Mouse (Mus musculus) left cerebral cortex, adult 9 months (tissue): ENCODE measurements around the gene Pdk2.
"Not testable (repeated sequence)": the region's sequence is repeated elsewhere in the genome, so short reads cannot be mapped to it uniquely, and the experiment has no call there.

ENCODE experiments used
- DNase-seq, 2 experiments: peaks; one replicate each; pipeline ENCODE4 v3.0.0; 2022; ENCODE audit warnings: low spot score in 2 of 2

The Pdk2 gene

GRCm38 (mm10) chr11:95026849-95027248 lies 14.3 kb downstream of the Pdk2 start:
- no peak for DNase-seq

- no peak for DNase-seq
These were observed 15.0 kb downstream of the Pdk2 start for GRCm38 (mm10) chr11:95026090-95026542.

GRCm38 (mm10) chr11:95025227-95026012 lies 15.7 kb downstream of the Pdk2 start:
- DNase-seq = no peak

- peak in 1 of 2 experiments; percentile 56 for DNase-seq
These were observed 16.5 kb downstream of the Pdk2 start for GRCm38 (mm10) chr11:95024439-95025184.

GRCm38 (mm10) chr11:95023481-95023880 lies 17.7 kb downstream of the Pdk2 start:
- DNase-seq = no peak

GRCm38 (mm10) chr11:95022237-95022992 lies 18.7 kb downstream of the Pdk2 start:
- no peak for DNase-seq

GRCm38 (mm10) chr11:95015484-95015883 lies 25.7 kb downstream of the Pdk2 start:
- DNase-seq = no peak

- no peak for DNase-seq
These were observed 28.7 kb downstream of the Pdk2 start for GRCm38 (mm10) chr11:95012487-95012886.

- no peak for DNase-seq
These were observed 29.1 kb downstream of the Pdk2 start for GRCm38 (mm10) chr11:95012075-95012474.

GRCm38 (mm10) chr11:95011416-95011815 lies 29.7 kb downstream of the Pdk2 start:
- no peak for DNase-seq

- DNase-seq = not testable (repeated sequence)
These were observed 30.2 kb downstream of the Pdk2 start for GRCm38 (mm10) chr11:95010841-95011403.

- no peak for DNase-seq
These were observed 30.9 kb downstream of the Pdk2 start for GRCm38 (mm10) chr11:95010141-95010739.

GRCm38 (mm10) chr11:95009629-95010014 lies 31.5 kb downstream of the Pdk2 start, which contains the start of gene Samd14:
Samd14 (plus strand) TSS chr11:95009879.
- DNase-seq = peak in 1 of 2 experiments; percentile 62

GRCm38 (mm10) chr11:95008661-95009628 lies 32.2 kb downstream of the Pdk2 start:
- no peak for DNase-seq

GRCm38 (mm10) chr11:95007418-95007817 lies 33.7 kb downstream of the Pdk2 start:
- no peak for DNase-seq

- DNase-seq = peak in 1 of 2 experiments; percentile 72
These were observed 34.5 kb downstream of the Pdk2 start for GRCm38 (mm10) chr11:95006525-95007219.

- DNase-seq = no peak
These were observed 35.1 kb downstream of the Pdk2 start for GRCm38 (mm10) chr11:95006038-95006437.

- DNase-seq = no peak
These were observed 36.3 kb downstream of the Pdk2 start for GRCm38 (mm10) chr11:95004937-95005198.

- DNase-seq = no peak
These were observed 36.8 kb downstream of the Pdk2 start for GRCm38 (mm10) chr11:95004136-95004936.
